10 mouse cellular contexts compared by ENCODE assay signal in the genomic region with DNA sequence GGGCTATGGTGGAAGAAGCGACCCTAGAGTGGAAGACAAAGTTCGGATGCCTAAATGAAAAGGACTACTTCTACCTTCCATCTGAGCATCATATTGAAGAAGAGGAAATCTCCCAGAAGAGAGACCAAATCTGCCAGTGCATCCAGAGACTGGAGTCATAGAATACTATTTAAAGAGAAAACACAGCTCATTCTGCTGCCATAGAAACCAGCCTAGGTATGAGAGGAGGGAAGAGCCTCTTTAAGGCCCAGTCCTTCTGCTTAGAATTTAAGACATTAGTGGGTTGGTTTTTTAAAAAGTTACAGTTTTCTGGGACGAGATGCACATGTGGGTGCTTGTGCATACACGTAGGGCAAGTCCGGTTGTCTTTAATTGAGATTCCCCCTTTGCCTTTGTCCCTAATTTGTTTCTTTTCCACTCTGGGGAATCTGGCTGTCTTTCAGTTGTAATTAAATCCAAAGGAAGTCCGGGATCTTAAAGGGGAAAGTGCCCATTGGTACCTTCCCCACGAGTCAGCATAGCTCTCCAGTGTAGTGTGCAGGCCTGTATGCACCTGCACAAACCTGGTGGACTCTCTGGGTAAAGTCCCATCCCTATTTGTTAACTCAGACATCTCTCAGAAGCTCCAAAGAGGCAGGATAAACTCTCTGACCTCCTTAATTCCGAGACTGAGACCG. TPM values are rescaled to one million over a fixed set of nuclear protein-coding genes. Genes with fewer than 3 reads are reported as not detected.
A peak's percentile ranks its signal among the peaks of the same experiment; 100 is the strongest.
DNase-seq lines count a peak whose midpoint lies in the region; ATAC-seq and TF ChIP-seq lines count a peak whose summit lies in the region.
"Had no signal": no experiment of that assay in that cellular context is flagged by ENCODE, and none has a peak within 500 bp of the region (broad histone marks: within the 10 kb centered on the region; RNA-seq: fewer than 3 reads in every experiment).

No protein-coding gene starts in this region.

- WGBS in kidney, adult 2 months = 41% methylated on average over 9 of the region's 9 CpGs
- 70% methylated on average over 9 of the region's 9 CpGs for WGBS in stomach, embryonic 15.5 days
- WGBS in stomach, postnatal 0 days = 53% methylated on average over 9 of the region's 9 CpGs

- no peak for TF ChIP-seq EP300 in stomach, postnatal 0 days (optimal IDR thresholded peaks at IDR 0.05)

- H3K4me2 ChIP-seq in stomach, embryonic 15.5 days = no peak overlapping the region
- H3K4me2 ChIP-seq in stomach, postnatal 0 days (replicated peaks; ENCODE audit: low read depth) = no peak overlapping the region

- H3K9me3 ChIP-seq in stomach, embryonic 15.5 days = no peaks in the 10 kb centered on the region
- H3K9me3 ChIP-seq in stomach, postnatal 0 days (ENCODE audit: control insufficient read depth, low read length) = no peaks in the 10 kb centered on the region
- H3K9me3 ChIP-seq: megakaryocyte, embryonic 14.5 days had no signal

- no peak for TF ChIP-seq POLR2A in kidney, adult 2 months (IDR thresholded peaks at IDR 0.05; ENCODE audit: low read depth, low read length)

- H3K4me1 ChIP-seq in kidney, adult 2 months (ENCODE audit: control insufficient read depth, insufficient read depth, low read length) = peaks cover 4% of the 10 kb centered on the region
- H3K4me1 ChIP-seq in stomach, embryonic 15.5 days = peaks cover 17% of the 10 kb centered on the region
- peaks cover under 1% of the 10 kb centered on the region for H3K4me1 ChIP-seq in stomach, postnatal 0 days (replicated peaks; ENCODE audit: control insufficient read depth, insufficient read depth)

- ATAC-seq in stomach, embryonic 15.5 days (ENCODE audit: insufficient read depth, low FRiP score, low read depth) = no peak
- ATAC-seq in stomach, postnatal 0 days (ENCODE audit: low FRiP score, low TSS enrichment) = no peak

- intact Hi-C loops in gastrocnemius, adult 2 months (cut with DNase I) = loop anchor here (5.0 kb wide), 1 partner anchor 42 kb away; no protein-coding TSS in a partner anchor

- peak overlapping the region; percentile 66 for H3K27ac ChIP-seq in gastrocnemius, adult 2 months
- H3K27ac ChIP-seq in kidney, adult 2 months (ENCODE audit: insufficient read depth, low read depth, low read length) = no peak overlapping the region
- 0 out of 2 replicates have a peak overlapping the region, but pooled peaks have one; percentile 3 for H3K27ac ChIP-seq in stomach, embryonic 15.5 days
- no peak overlapping the region for H3K27ac ChIP-seq in stomach, postnatal 0 days (replicated peaks)

- H3K27me3 ChIP-seq in kidney, adult 2 months (replicated peaks; ENCODE audit: control insufficient read depth, insufficient read depth, low read length) = no peaks in the 10 kb centered on the region
- H3K27me3 ChIP-seq in stomach, embryonic 15.5 days (replicated peaks) = no peaks in the 10 kb centered on the region
- no peaks in the 10 kb centered on the region for H3K27me3 ChIP-seq in stomach, postnatal 0 days (ENCODE audit: control insufficient read depth, insufficient read depth, low read length)

- no peak for TF ChIP-seq CTCF in gastrocnemius, adult 2 months (IDR thresholded peaks at IDR 0.05)
- no peak for TF ChIP-seq CTCF in kidney, adult 2 months (conservative IDR thresholded peaks at IDR 0.05; ENCODE audit: insufficient read depth, insufficient read length, low read depth, low read length)
- no peak for TF ChIP-seq CTCF in stomach, postnatal 0 days (IDR thresholded peaks at IDR 0.05; ENCODE audit: low read depth)

- peak overlapping the region; percentile 63 for H3K4me3 ChIP-seq in gastrocnemius, adult 2 months
- peak overlapping the region; percentile 33 for H3K4me3 ChIP-seq in kidney, adult 2 months (ENCODE audit: insufficient read depth, low read depth, low read length)
- H3K4me3 ChIP-seq in stomach, embryonic 15.5 days (replicated peaks) = no peak overlapping the region
- no peak overlapping the region for H3K4me3 ChIP-seq in stomach, postnatal 0 days (ENCODE audit: low read depth, low read length)
- H3K4me3 ChIP-seq: megakaryocyte, embryonic 14.5 days had no signal

- H3K36me3 ChIP-seq in kidney, adult 2 months (ENCODE audit: control insufficient read depth, insufficient read depth, low read length) = no peaks in the 10 kb centered on the region
- no peaks in the 10 kb centered on the region for H3K36me3 ChIP-seq in stomach, embryonic 15.5 days
- H3K36me3 ChIP-seq in stomach, postnatal 0 days (ENCODE audit: control insufficient read depth, insufficient read depth, low read length) = no peaks in the 10 kb centered on the region

- no peak for DNase-seq in gastrocnemius, adult 2 months
- no peak for DNase-seq in gastrocnemius, postnatal 10 days
- DNase-seq in kidney, adult 2 months = no peak
- DNase-seq in kidney, adult 18-20 months = no peak
- DNase-seq in stomach, postnatal 0 days (ENCODE audit: low spot score) = no peak
- no peak for DNase-seq in ovary, postnatal 14 days (ENCODE audit: low spot score)
- DNase-seq in thymus, postnatal 10 days (ENCODE audit: low spot score in 2 of 2) = no peak
- DNase-seq: cerebellum, adult 9-11 months had no signal

- no peak overlapping the region for H3K9ac ChIP-seq in stomach, embryonic 15.5 days
- H3K9ac ChIP-seq in stomach, postnatal 0 days (ENCODE audit: low read length) = no peak overlapping the region

RNA-seq across cellular contexts. Expression of a gene that starts 5.5 kb away (rescaled TPM):
- 1 to 10 TPM; 2.0 to 5.4 TPM for total RNA-seq in gastrocnemius, adult 2 months (2021)
- total RNA-seq in gastrocnemius, postnatal 10 days (2021) = 1 to 10 TPM; 6.3 to 8.1 TPM
- polyA plus RNA-seq in kidney, adult 2 months (2012; rRNA removed) = 43.1 and 44.9 TPM in 2 replicates
- 47.9 and 50.3 TPM in 2 replicates for polyA plus RNA-seq in stomach, embryonic 15.5 days (2015; fragmentation: Nextera tagmentation; extraction: Ambion mirVana)
- polyA plus RNA-seq in stomach, postnatal 0 days (2015; fragmentation: Nextera tagmentation; extraction: Ambion mirVana) = 33.6 and 45.0 TPM in 2 replicates

Comparison
In these comparisons a context has a peak if more than half of its experiments do, and no peak if none do; other contexts are left out.
1. H3K27ac ChIP-seq: peak in gastrocnemius, adult 2 months (single experiment) and stomach, embryonic 15.5 days (single experiment); none in kidney, adult 2 months (single experiment) and stomach, postnatal 0 days (single experiment).
2. H3K4me3 ChIP-seq: peak in gastrocnemius, adult 2 months (single experiment) and kidney, adult 2 months (single experiment); none in stomach, embryonic 15.5 days (single experiment) and stomach, postnatal 0 days (single experiment).